Mouse (Mus musculus) brain, embryonic 14.5 days (tissue): ENCODE results near the gene Atg7. TPM values are rescaled to one million over a fixed set of nuclear protein-coding genes. Genes with fewer than 3 reads are reported as not detected.

ENCODE experiments used
- DNase-seq: peaks from one replicate; pipeline ENCODE4 v3.0.0-alpha.2; 2011; ENCODE audit warnings: low read depth
- CTCF ChIP-seq: fragments of 200-500 bp; IDR thresholded peaks from 2 replicates; pipeline ENCODE4 v1.5.1; 2012; ENCODE audit warnings: inconsistent platforms, mild to moderate bottlenecking, moderate library complexity, borderline replicate concordance; ENCODE audit not compliant: insufficient read depth, insufficient read length; ENCODE audit errors: extremely low read depth
- POLR2A ChIP-seq: fragments of 200-500 bp; IDR thresholded peaks from 2 replicates; pipeline ENCODE4 v1.6.1; 2012; ENCODE audit warnings: mild to moderate bottlenecking, inconsistent platforms, borderline replicate concordance; ENCODE audit not compliant: poor library complexity, insufficient read depth, insufficient read length, severe bottlenecking; ENCODE audit errors: extremely low read depth
- polyA plus RNA-seq: library from polyadenylated mRNA; depleted of rRNA; stranded (reverse); fragments of >200 nt; gene quantifications from 2 replicates; pipeline ENCODE4 v1.2.3, GENCODE M21; 2012

Atg7 gene
- polyA plus RNA-seq, 1 experiment = 13.8 TPM

DNA sequence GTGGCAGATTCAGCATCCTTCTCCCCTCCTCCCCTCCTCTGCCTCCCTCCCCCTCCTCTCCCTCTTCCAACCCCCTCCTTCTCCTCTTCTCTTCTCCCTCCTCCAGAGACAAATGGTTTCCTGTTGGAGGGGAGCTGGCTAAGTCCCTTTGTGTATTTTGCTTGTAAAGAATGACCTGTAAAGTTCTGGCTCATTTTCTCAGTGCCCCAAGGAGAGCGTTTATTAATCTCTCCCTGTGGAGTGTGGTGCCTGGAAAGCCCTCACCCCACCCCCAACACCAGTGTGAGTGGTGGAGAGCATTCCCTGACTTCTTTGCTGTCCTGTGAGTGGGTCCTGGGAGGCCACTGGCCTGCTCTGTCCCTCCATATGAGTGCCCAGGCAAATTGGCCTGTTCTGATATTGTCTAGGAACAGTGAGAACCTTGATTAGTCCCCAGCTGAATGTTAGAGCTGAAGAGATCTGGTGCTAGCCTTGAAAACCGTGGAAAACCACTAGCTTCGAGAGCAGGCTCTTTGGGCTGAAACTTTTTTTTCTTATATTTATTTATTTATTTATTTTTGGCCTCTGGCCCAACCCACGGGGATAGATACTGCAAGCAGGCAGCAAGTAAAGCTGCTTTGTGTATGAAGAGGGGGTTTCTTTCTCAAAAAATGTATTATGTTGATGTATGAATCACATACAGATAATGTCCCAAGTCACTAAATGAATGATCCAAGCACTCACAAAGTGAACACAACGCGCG lies 72.6 kb downstream of the Atg7 start:
- TF ChIP-seq CTCF (no peak), POLR2A (no peak)
- peak; percentile 75 for DNase-seq

GRCm38 (mm10) chr6:114719100-114719499 lies 76.2 kb downstream of the Atg7 start:
- TF ChIP-seq POLR2A (no peak), CTCF (no peak)
- peak; percentile 72 for DNase-seq

- no peak for TF ChIP-seq POLR2A
- no peak for TF ChIP-seq CTCF
- DNase-seq = no peak
Measured at GRCm38 (mm10) chr6:114719665-114720064, 76.8 kb downstream of the Atg7 start.

- no peak for DNase-seq
- TF ChIP-seq POLR2A (no peak), CTCF (no peak)
Measured at GRCm38 (mm10) chr6:114722046-114722445, 79.1 kb downstream of the Atg7 start.

- DNase-seq = peak; percentile 85
- TF ChIP-seq CTCF (peak; percentile 84), POLR2A (no peak)
Measured at GRCm38 (mm10) chr6:114723925-114724324, 81.0 kb downstream of the Atg7 start.

DNA sequence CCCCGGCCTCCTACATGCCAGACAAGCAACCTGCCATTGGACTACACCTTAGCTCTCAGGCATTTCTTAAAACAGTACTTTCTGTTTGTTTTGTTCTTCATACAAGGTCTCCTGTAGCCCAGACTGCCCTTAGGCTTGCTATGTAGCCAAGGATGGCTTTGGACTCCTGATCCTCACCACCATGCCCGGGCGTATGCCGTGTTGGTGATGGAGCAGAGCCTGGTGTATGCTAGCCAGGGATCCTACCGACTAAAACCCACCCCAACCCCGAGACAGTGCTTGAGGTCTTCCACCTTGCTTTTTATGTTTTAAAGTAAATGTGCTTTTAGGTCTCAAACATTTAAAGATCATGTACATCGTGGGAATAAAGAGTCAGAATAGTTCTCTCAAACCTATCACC lies 81.5 kb downstream of the Atg7 start:
- TF ChIP-seq CTCF (no peak), POLR2A (no peak)
- DNase-seq = no peak

- TF ChIP-seq CTCF = no peak
- no peak for TF ChIP-seq POLR2A
Measured at GRCm38 (mm10) chr6:114725147-114725575, 82.3 kb downstream of the Atg7 start.

GRCm38 (mm10) chr6:114726681-114727080 lies 83.8 kb downstream of the Atg7 start:
- peak; percentile 80 for DNase-seq

More at GRCm38 (mm10) chr6:114725147-114725575, 82.3 kb downstream of the Atg7 start:
- DNase-seq = peak; percentile 30

DNA sequence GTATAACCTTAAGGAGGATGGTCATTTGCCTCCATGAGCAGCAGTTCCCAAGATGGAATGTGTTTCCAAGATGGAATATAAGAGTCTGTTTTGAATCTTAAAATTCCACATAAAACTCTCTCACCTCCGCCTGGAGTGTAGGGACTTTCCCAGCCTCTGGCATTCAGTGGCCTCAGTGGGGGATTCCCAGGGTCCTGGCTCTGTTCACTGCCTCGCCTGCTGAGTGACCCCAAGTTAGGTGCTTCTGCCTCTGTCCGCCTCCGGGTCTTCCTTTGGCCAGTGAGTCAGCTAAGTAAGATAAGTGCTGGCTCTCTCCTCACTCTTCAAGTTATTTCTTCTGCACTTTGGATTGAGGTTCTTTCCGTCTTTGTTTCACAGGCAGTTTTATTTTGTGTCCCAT lies 90.3 kb downstream of the Atg7 start:
- no peak for DNase-seq
- no peak for TF ChIP-seq CTCF
- no peak for TF ChIP-seq POLR2A

More at GRCm38 (mm10) chr6:114726681-114727080, 83.8 kb downstream of the Atg7 start:
- TF ChIP-seq CTCF (no peak), POLR2A (no peak)

DNA sequence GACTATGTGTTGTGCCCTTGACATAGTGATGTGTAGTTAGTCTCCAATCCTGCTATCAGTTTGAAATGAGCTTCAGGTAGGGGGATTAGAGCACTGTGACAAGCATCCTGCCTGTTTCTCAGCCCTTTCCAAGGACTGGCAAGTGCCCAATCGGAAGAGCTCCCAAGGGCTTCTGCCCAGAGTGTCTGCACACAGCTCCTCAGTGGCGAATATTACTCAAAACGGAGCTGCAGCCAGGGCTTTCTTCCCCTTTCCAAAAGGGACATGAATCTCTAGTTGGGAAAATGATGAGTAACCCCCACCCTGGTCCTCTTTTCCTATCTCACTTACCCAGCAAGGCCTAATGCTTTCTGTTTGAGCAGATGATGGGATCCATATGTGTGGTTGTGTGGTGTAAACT lies 90.8 kb downstream of the Atg7 start:
- DNase-seq = no peak
- TF ChIP-seq POLR2A (no peak), CTCF (no peak)

- no peak for DNase-seq
- no peak for TF ChIP-seq CTCF
Measured at GRCm38 (mm10) chr6:114735054-114735453, 92.2 kb downstream of the Atg7 start.

DNA sequence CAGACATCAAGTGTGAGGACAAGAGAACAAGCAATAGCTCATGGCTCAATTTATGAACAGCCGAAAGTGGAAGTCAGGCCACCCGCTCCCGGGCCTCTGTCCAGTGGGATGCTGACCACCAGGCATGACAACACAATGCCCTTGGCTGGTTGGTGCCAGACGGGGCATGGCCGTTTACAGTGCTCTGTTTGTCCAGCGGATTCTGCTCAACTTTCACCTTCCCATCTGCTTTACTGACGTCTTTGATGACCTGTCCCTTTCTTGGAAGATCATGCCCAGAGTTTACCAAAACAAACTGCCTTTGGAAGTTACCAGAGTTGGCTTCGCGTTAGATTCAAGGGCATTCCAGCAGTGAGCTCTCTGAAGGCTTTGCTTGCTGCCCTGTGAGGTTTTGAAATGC lies 93.5 kb downstream of the Atg7 start:
- DNase-seq = no peak
- TF ChIP-seq CTCF = no peak
- TF ChIP-seq POLR2A = no peak
